Mouse (Mus musculus) midbrain, embryonic 14.5 days (tissue): ENCODE data around the gene Mnx1. TPM values are rescaled to one million over a fixed set of nuclear protein-coding genes. Genes with fewer than 3 reads are reported as not detected.

ENCODE experiments used
- polyA plus RNA-seq: library from polyadenylated mRNA; unstranded; fragments of >200 nt; fragmentation: Nextera tagmentation; extraction: Ambion mirVana; gene quantifications from 2 replicates; pipeline ENCODE4 v1.2.1, GENCODE M21; 2014

Mnx1 gene
- polyA plus RNA-seq, 1 experiment from 2014 or later = not detected

Other genes starting within 250 kb of the Mnx1 start
- gene Lmbr1, start 100.1 kb downstream of the Mnx1 start, polyA plus RNA-seq = 36.2 and 42.4 TPM in 2 replicates
- gene Nom1, start 43.8 kb downstream of the Mnx1 start, polyA plus RNA-seq = 8.8 and 14.8 TPM in 2 replicates
- 41.2 and 51.6 TPM in 2 replicates for gene Ube3c, start 90.8 kb upstream of the Mnx1 start, polyA plus RNA-seq